Mouse (Mus musculus): Measurements from ENCODE around the gene Trmt112.
A peak's percentile ranks its signal among the peaks of the same experiment; 100 is the strongest.
"Not testable (repeated sequence)": the region's sequence is repeated elsewhere in the genome, so short reads cannot be mapped to it uniquely, and the experiment has no call there.

Gene Trmt112

GRCm38 (mm10) chr19:6909507-6910289 is at the start of gene Trmt112, which contains the start of gene Prdx5:
Trmt112 (plus strand) TSS chr19:6909698.
Prdx5 (minus strand) TSS chr19:6910106.
- DNase-seq (ENCODE audit: low spot score in 2 of 2), result peak; percentile 85 to 92

- no peak for DNase-seq (ENCODE audit: low spot score in 2 of 2)
Measured at GRCm38 (mm10) chr19:6859971-6860370, 49.5 kb upstream of the Trmt112 start.

- DNase-seq (ENCODE audit: low spot score in 2 of 2), result no peak
Measured at GRCm38 (mm10) chr19:6860706-6861105, 48.8 kb upstream of the Trmt112 start.

- no peak for DNase-seq (ENCODE audit: low spot score in 2 of 2)
Measured at GRCm38 (mm10) chr19:6861451-6861850, 48.0 kb upstream of the Trmt112 start.

- peak; percentile 41 to 64 for DNase-seq (ENCODE audit: low spot score in 2 of 2)
Measured at GRCm38 (mm10) chr19:6869355-6869754, 40.1 kb upstream of the Trmt112 start.

- DNase-seq (ENCODE audit: low spot score in 2 of 2), result peak in 1 of 2 experiments; percentile 31
Measured at GRCm38 (mm10) chr19:6871574-6872271, 37.8 kb upstream of the Trmt112 start.

GRCm38 (mm10) chr19:6872701-6873100 is 36.8 kb upstream of the Trmt112 start:
- no peak for DNase-seq (ENCODE audit: low spot score in 2 of 2)

GRCm38 (mm10) chr19:6874257-6874656 is 35.2 kb upstream of the Trmt112 start:
- no peak for DNase-seq (ENCODE audit: low spot score in 2 of 2)

GRCm38 (mm10) chr19:6875834-6876233 is 33.7 kb upstream of the Trmt112 start:
- no peak for DNase-seq (ENCODE audit: low spot score in 2 of 2)

- DNase-seq (ENCODE audit: low spot score in 2 of 2), result no peak
Measured at GRCm38 (mm10) chr19:6876799-6877198, 32.7 kb upstream of the Trmt112 start.

GRCm38 (mm10) chr19:6877965-6878364 is 31.5 kb upstream of the Trmt112 start:
- no peak for DNase-seq (ENCODE audit: low spot score in 2 of 2)

- DNase-seq (ENCODE audit: low spot score in 2 of 2), result peak; percentile 64 to 66
Measured at GRCm38 (mm10) chr19:6892512-6892911, 17.0 kb upstream of the Trmt112 start.

GRCm38 (mm10) chr19:6893731-6894451 is 15.6 kb upstream of the Trmt112 start:
- no peak for DNase-seq (ENCODE audit: low spot score in 2 of 2)

GRCm38 (mm10) chr19:6895608-6896305 is 13.7 kb upstream of the Trmt112 start:
- DNase-seq (ENCODE audit: low spot score in 2 of 2), result not testable (repeated sequence)

GRCm38 (mm10) chr19:6899641-6900040 is 9.9 kb upstream of the Trmt112 start:
- no peak for DNase-seq (ENCODE audit: low spot score in 2 of 2)

- no peak for DNase-seq (ENCODE audit: low spot score in 2 of 2)
Measured at GRCm38 (mm10) chr19:6903031-6903430, 6.5 kb upstream of the Trmt112 start.

- no peak for DNase-seq (ENCODE audit: low spot score in 2 of 2)
Measured at GRCm38 (mm10) chr19:6904846-6905245, 4.7 kb upstream of the Trmt112 start.

- DNase-seq (ENCODE audit: low spot score in 2 of 2), result no peak
Measured at GRCm38 (mm10) chr19:6905498-6906159, 3.9 kb upstream of the Trmt112 start.

- no peak for DNase-seq (ENCODE audit: low spot score in 2 of 2)
Measured at GRCm38 (mm10) chr19:6906199-6906598, 3.3 kb upstream of the Trmt112 start.

GRCm38 (mm10) chr19:6907094-6907493 is 2.4 kb upstream of the Trmt112 start:
- DNase-seq (ENCODE audit: low spot score in 2 of 2), result no peak
